Mouse (Mus musculus) small intestine, adult 2 months (tissue): ENCODE results near the gene Nat8f3. TPM values are rescaled to one million over a fixed set of nuclear protein-coding genes. Genes with fewer than 3 reads are reported as not detected.
"Not testable (repeated sequence)": the region's sequence is repeated elsewhere in the genome, so short reads cannot be mapped to it uniquely, and the experiment has no call there.

ENCODE experiments used
- H3K27ac ChIP-seq: fragments of 200-500 bp; 2 replicates; pipeline ENCODE4 v1.5.1; 2012; ENCODE audit warnings: low read depth, low read length, control low read depth, inconsistent platforms; ENCODE audit not compliant: insufficient read depth
- H3K27me3 ChIP-seq: fragments of 200-500 bp; 2 replicates; pipeline ENCODE4 v1.6.1; 2012; ENCODE audit warnings: mild to moderate bottlenecking, moderate library complexity, low read length, inconsistent platforms; ENCODE audit not compliant: control insufficient read depth, insufficient read depth
- H3K36me3 ChIP-seq: fragments of 200-500 bp; 2 replicates; pipeline ENCODE4 v1.6.1; 2012; ENCODE audit warnings: mild to moderate bottlenecking, low read length, control low read depth, inconsistent platforms; ENCODE audit not compliant: control insufficient read depth, insufficient read depth
- H3K4me1 ChIP-seq: fragments of 200-500 bp; 2 replicates; pipeline ENCODE4 v1.6.1; 2012; ENCODE audit warnings: low read length, inconsistent platforms, mixed read lengths; ENCODE audit not compliant: control insufficient read depth, insufficient read depth, insufficient read length
- H3K4me3 ChIP-seq: fragments of 200-500 bp; 2 replicates; pipeline ENCODE4 v1.5.1; 2012; ENCODE audit warnings: low read depth, mild to moderate bottlenecking, control low read depth, inconsistent platforms, low read length, moderate library complexity
- CTCF ChIP-seq: fragments of 200-500 bp; IDR thresholded peaks from 2 replicates; pipeline ENCODE4 v1.5.1; 2012; ENCODE audit warnings: low read depth, mild to moderate bottlenecking, control low read depth, inconsistent platforms, low read length, moderate library complexity, mixed read lengths; ENCODE audit not compliant: insufficient replicate concordance, insufficient read length; ENCODE audit errors: extremely low read depth
- POLR2A ChIP-seq: fragments of 200-500 bp; IDR thresholded peaks from 2 replicates; pipeline ENCODE4 v1.6.1; 2012; ENCODE audit warnings: low read depth, mild to moderate bottlenecking, control low read depth, inconsistent platforms, low read length, moderate library complexity
- WGBS: fragments of 180-500 bp; shearing (Covaris S2); methylation state at CpG from one replicate; pipeline ENCODE4 v1.1.7; 2018; 5-methylcytosine and 5-hydroxymethylcytosine counted together
- polyA plus RNA-seq: library from polyadenylated mRNA; depleted of rRNA; stranded (reverse); fragments of >200 nt; gene quantifications from 2 replicates; pipeline ENCODE4 v1.2.3, GENCODE M21; 2012; rRNA removed

The Nat8f3 gene
- polyA plus RNA-seq, result 0.62 and 2.8 TPM in 2 replicates

DNA sequence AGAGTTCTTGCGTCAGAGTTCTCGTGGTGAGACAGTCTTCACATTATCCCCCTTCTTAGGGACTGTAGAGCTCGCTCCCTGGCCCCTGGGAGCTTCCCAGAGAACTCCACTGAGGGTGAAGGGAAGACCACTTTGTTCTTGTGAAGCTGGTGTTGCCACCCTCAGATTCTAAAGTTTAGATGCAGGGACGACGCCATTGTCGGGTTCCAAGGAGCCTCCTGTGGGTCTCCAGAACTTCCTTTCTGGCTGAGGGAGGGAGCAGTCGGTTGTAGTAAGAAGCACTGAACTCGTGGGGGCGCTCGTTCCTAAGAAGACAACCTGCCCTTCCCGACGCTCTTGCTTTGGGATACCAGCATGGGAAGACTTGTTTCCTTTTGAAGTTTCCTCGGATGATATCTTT lies at the start of gene Nat8f3:
Nat8f3 (minus strand) TSS at position 223 of the 400 bp plus-strand sequence.
- not testable (repeated sequence) for H3K27me3 ChIP-seq, H3K4me1 ChIP-seq, H3K4me3 ChIP-seq, H3K27ac ChIP-seq, H3K36me3 ChIP-seq
- 0 out of 2 replicates have a peak, but pooled peaks have one; percentile 7 for TF ChIP-seq CTCF
- 46% methylated on average over 13 of the region's 13 CpGs for WGBS

DNA sequence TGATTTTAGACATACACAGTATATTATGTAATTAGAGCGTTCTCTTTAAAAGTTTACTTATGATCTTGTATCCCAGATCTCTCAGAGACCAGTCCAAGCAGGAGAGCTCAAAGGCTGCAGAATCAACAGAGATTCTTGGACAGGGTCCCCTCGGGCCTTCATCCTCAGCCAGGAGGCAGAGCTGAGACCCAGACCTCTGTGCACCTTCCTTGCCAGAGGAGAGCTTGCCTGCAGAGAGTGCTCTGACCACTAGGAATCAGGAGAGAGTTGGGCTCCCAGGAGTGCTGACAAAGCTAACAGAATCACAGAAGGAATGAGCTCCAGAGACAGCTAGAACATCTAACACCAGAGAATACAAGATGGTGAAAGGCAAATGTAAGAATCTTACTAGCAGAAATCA lies 47.8 kb upstream of the Nat8f3 start:
- WGBS, result 69% methylated on average over 2 of the region's 2 CpGs
- 0 out of 2 replicates have a peak overlapping the region, but pooled peaks have one; percentile 32 for H3K27ac ChIP-seq
- H3K27me3 ChIP-seq, result no peaks in the 10 kb centered on the region
- peaks cover 2% of the 10 kb centered on the region; the same call in 1 of the 2 replicates for H3K4me1 ChIP-seq
- TF ChIP-seq CTCF (no peak), POLR2A (no peak)
- no peak overlapping the region for H3K4me3 ChIP-seq
- no peaks in the 10 kb centered on the region for H3K36me3 ChIP-seq

DNA sequence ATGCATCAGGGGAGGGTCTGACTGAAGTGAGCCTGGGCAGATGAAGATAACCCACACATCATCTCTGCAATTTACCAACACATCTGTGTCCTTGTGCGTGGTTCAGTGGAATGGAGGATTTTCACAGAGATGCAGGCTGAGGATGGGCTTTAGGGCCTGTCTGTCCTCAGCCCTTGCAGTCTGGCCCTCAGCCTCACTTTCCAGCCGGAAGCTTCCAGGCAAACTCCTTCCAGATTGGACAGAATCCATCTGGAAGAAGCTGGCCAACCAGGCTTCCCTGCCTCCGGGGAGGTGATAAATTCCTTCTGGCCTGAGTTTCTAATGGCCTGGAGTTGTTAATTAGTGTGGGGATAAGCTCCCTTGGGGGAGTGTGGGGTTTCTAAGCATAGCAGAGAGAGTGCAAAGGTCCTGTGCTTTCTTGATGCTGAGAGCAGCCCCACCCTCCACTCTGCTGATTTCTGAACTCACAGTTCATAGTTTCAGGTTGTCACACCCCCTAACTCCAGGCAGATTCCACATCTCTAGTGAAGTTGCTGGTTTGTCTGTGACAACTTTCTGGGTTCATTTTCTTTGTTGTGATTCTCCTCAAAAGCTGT lies 45.5 kb upstream of the Nat8f3 start:
- not testable (repeated sequence) for H3K27me3 ChIP-seq, H3K36me3 ChIP-seq, H3K4me1 ChIP-seq, H3K4me3 ChIP-seq
- 29% methylated on average over 3 of the region's 3 CpGs for WGBS
- peak overlapping the region; percentile 65; the same call in 1 of the 2 replicates for H3K27ac ChIP-seq

DNA sequence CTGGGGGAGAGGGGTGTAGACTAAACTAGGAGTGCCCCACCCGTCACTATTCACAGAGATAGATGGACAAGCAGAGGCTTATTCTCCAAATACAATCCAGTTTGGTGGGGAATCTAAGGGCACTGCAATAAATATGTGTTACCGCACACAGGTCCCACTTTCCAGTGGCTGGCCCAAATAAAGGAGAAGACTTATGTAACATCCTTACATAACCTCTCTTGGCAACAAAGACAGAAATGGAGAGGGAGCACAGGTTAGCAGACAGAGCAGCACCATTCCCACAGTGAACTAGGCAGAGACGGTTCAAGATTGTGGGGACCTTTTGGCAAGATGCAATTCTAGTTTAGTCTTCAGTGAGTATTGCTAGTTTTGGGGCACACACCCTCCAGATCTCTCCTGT lies 45.0 kb upstream of the Nat8f3 start:
- not testable (repeated sequence) for H3K4me1 ChIP-seq, H3K27me3 ChIP-seq, H3K36me3 ChIP-seq, H3K4me3 ChIP-seq
- H3K27ac ChIP-seq, result 0 out of 2 replicates have a peak overlapping the region, but pooled peaks have one; percentile 4
- WGBS, result 84% methylated on average over 3 of the region's 3 CpGs

DNA sequence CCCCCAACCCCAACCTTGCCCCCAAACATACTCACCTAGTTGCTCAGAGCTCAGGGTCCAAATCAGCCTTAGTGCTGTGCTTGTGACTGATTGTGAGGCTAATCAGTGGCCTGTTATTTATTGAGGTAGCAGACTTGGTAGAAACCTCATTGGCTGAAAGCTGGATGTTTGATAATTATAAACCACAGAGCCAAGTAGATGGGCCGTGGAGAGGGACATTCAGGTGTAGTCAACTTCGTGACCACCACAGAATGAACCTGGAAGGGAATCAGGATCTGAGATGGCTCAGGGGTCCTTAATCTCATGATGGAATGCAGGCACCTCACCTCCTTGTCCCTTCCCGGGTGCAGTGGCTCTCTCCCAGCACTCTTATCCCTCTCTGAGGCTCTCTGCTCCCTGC lies 44.2 kb upstream of the Nat8f3 start:
- not testable (repeated sequence) for H3K36me3 ChIP-seq, H3K4me1 ChIP-seq, H3K27me3 ChIP-seq, H3K27ac ChIP-seq, H3K4me3 ChIP-seq
- 55% methylated on average over 3 of the region's 3 CpGs for WGBS

DNA sequence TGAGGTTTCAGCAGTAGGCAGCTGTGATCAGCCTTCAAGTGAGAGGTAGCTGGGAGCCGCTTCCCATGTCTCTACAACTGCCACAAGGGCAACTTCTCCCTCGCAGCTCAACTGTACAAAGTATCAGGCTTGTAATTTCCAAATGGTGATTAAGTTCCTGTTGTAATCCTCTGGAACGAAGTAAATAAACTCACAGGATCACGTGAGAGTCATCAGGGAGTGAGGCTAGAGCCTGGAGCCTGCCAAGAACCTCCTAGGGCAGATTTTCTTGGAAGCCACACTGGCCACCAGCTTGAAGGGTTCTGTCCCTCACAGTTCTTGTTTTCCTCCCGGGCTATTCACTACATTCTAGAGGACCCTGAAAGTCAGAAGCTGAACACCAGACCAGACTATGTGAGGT lies 37.6 kb upstream of the Nat8f3 start:
- not testable (repeated sequence) for H3K36me3 ChIP-seq, H3K27me3 ChIP-seq, H3K4me3 ChIP-seq, H3K4me1 ChIP-seq, H3K27ac ChIP-seq
- 31% methylated on average over 5 of the region's 5 CpGs for WGBS

DNA sequence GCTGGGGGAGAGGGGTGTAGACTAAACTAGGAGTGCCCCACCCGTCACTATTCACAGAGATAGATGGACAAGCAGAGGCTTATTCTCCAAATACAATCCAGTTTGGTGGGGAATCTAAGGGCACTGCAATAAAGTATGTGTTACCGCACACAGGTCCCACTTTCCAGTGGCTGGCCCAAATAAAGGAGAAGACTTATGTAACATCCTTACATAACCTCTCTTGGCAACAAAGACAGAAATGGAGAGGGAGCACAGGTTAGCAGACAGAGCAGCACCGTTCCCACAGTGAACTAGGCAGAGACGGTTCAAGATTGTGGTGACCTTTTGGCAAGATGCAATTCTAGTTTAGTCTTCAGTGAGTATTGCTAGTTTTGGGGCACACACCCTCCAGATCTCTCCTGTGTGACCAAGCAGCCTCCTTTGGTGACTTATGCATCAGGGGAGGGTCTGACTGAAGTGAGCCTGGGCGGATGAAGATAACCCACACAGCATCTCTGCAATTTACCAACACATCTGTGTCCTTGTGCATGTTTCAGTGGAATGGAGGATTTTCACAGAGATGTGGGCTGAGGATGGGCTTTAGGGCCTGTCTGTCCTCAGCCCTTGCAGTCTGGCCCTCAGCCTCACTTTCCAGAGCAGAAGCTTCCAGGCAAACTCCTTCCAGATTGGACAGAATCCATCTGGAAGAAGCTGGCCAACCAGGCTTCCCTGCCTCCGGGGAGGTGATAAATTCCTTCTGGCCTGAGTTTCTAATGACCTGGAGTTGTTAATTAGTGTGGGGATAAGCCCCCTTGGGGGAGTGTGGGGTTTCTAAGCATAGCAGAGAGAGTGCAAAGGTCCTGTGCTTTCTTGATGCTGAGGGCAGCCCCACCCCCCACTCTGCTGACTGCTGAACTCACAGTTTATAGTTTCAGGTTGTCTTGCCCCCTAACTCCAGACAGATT lies 2.2 kb downstream of the Nat8f3 start:
- H3K27me3 ChIP-seq, H3K36me3 ChIP-seq, H3K4me1 ChIP-seq, H3K27ac ChIP-seq, H3K4me3 ChIP-seq: not testable (repeated sequence)
- 75% methylated on average over 6 of the region's 6 CpGs for WGBS

DNA sequence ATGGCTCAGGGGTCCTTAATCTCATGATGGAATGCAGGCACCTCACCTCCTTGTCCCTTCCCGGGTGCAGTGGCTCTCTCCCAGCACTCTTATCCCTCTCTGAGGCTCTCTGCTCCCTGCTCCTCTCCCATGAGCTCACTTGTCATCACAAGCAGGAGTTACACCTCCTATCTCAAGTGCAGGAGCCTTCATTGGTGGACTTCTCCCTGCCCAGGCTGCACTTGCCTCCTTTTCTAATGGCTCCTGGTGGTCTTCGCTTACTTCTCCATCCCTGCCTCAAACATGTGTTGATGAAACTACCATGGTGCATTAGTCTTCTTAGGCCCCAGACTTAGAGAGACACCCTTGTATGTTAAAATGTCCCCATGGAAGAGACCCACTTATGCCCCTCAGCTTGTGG lies 2.9 kb downstream of the Nat8f3 start:
- H3K4me3 ChIP-seq, H3K27ac ChIP-seq, H3K27me3 ChIP-seq, H3K4me1 ChIP-seq, H3K36me3 ChIP-seq: not testable (repeated sequence)
- WGBS, result 66% methylated on average over 2 of the region's 2 CpGs

DNA sequence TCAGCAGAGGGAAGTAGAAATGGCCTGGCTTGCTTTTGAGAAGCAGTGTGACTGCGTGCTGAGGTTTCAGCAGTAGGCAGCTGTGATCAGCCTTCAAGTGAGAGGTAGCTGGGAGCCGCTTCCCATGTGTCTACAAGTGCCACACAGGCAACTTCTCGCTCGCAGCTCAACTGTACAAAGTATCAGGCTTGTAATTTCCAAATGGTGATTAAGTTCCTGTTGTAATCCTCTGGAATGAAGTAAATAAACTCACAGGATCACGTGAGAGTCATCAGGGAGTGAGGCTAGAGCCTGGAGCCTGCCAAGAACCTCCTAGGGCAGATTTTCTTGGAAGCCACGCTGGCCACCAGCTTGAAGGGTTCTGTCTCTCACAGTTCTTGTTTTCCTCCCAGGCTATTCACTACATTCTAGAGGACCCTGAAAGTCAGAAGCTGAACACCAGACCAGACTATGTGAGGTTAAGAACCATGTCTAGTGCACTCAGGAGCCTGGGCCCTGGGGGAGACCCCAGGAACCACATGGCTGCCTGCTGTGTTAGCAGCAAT lies 9.8 kb downstream of the Nat8f3 start:
- not testable (repeated sequence) for H3K36me3 ChIP-seq, H3K27me3 ChIP-seq, H3K4me1 ChIP-seq, H3K4me3 ChIP-seq, H3K27ac ChIP-seq
- 32% methylated on average over 4 of the region's 6 CpGs for WGBS

DNA sequence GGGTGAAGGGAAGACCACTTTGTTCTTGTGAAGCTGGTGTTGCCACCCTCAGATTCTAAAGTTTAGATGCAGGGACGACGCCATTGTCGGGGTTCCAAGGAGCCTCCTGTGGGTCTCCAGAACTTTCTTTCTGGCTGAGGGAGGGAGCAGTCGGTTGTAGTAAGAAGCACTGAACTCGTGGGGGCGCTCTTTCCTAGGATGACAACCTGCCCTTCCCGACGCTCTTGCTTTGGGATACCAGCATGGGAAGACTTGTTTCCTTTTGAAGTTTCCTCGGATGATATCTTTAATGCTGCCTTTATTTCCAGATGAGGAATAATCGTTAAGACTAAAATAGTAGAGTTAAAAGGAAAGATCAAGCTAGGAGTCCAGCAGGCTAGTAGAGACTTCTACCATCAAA lies 52.4 kb downstream of the Nat8f3 start, which contains the start of gene Nat8f7:
Nat8f7 (minus strand) TSS at position 101 of the 400 bp plus-strand sequence.
- not testable (repeated sequence) for H3K36me3 ChIP-seq, H3K27ac ChIP-seq, H3K4me3 ChIP-seq, H3K4me1 ChIP-seq, H3K27me3 ChIP-seq
- 82% methylated on average over 10 of the region's 10 CpGs for WGBS

DNA sequence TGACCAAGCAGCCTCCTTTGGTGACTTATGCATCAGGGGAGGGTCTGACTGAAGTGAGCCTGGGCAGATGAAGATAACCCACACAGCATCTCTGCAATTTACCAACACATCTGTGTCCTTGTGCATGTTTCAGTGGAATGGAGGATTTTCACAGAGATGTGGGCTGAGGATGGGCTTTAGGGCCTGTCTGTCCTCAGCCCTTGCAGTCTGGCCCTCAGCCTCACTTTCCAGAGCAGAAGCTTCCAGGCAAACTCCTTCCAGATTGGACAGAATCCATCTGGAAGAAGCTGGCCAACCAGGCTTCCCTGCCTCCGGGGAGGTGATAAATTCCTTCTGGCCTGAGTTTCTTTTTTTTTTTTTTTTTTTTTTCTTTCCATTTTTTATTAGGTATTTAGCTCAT lies 55.9 kb downstream of the Nat8f3 start:
- not testable (repeated sequence) for H3K4me3 ChIP-seq, H3K27me3 ChIP-seq, H3K4me1 ChIP-seq, H3K27ac ChIP-seq, H3K36me3 ChIP-seq
- WGBS, result 56% methylated on average over 1 of the region's 1 CpGs
